Mouse (Mus musculus): ENCODE data around the gene Islr2. TPM values are rescaled to one million over a fixed set of nuclear protein-coding genes. Genes with fewer than 3 reads are reported as not detected.

Islr2 gene
- polyA plus RNA-seq, 1 experiment from 2014 or later = 0.43 TPM

DNA sequence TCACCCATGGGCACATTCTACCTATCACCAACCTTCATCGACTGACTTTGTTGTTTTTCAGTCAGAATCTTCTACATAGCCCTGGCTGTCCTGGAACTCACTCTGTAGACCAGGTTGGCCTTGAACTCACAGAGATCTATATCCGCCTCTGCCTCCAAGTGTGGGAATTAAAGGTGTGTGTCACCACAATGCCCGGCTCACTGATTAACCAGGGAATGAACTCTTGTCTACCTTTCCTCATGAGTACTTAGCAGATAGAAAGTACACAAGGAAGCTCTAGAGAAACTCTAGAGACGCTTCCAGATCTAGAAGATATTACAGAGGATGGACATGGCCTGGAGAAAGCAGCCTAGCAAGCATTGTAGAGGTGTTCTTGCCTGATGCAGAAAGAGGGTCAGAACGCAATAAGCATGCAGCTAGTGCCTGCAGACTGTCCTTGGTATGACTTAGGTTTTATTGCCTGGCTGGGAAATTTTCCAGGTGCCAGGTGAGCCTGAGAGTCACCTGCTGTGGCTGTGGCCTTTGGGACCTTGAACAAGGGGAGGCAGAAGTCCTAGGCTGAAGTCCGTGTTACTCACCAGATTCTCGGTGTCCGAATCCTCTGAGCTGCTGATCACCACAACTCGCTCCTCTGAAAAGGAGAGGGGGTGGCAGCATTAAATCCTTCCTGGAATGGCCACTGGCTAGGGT, 24.8 kb upstream of the Islr2 start:
- ATAC-seq (replicated peaks; ENCODE audit: low FRiP score) (no peak), DNase-seq (ENCODE audit: low spot score) (no peak)
- Histone ChIP-seq H3K4me1 (replicated peaks; ENCODE audit: control insufficient read depth, insufficient read depth, low read length) (peaks cover 4% of the 10 kb centered on the region; the same call in 1 of the 2 replicates), H3K9ac (ENCODE audit: low read depth, low read length) (no peak overlapping the region), H3K36me3 (ENCODE audit: control insufficient read depth, insufficient read depth, low read length) (peaks cover 44% of the 10 kb centered on the region), H3K4me2 (no peak overlapping the region), H3K9me3 (ENCODE audit: control insufficient read depth, low read length) (no peaks in the 10 kb centered on the region), H3K27me3 (replicated peaks; ENCODE audit: control insufficient read depth, insufficient read depth, low read length) (no peaks in the 10 kb centered on the region), H3K4me3 (ENCODE audit: low read depth, low read length) (no peak overlapping the region), H3K27ac (ENCODE audit: low read depth, low read length) (no peak overlapping the region)
- 89% methylated on average over 9 of the region's 9 CpGs for WGBS

DNA sequence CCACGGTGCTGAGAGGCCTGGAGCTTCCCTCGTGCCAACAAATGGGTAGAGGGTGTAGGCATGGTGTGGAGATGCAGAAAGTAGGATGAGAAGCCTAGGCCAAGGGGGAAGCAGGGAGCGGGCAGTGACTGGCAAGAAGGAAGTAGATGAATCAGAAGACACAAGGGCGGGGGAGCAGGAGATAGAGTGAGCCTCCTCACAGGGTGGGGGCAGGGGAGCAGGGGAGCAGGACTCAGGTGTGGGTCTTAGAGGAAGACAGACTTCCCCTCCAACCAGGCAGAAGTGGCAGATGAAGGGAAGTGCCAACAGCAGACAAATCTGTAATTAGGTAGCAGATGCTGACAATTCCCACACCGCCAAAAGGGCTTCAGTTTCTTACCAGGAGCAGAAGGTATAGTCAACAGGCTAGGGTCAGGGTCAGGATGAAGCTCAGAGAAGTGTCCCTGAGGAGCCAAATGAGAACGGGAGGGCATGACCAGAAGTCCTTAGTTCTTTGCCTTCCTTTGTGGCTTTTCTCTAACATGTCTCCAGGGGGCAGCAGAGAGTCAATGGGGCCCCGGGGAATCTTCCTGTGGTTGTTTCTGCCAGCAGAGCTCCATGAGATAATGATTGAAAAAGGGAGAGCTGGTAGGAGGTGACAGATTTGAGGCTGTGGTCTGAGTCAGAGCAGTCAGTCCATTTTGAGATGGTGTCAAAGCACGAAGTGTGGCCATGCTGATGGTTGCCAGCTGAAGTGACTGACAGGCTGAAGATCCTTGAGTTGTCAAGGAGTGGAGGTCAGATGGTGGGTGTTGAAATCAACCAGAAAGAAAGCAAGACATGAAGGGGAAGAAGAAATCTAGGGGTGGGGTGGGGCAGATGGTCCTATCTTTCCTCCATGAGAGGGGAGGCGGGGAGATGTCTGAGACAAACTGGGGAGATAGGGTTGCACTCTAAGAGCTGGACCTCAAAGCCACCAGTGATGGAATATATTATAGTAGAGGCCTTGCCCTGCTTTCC, 22.1 kb upstream of the Islr2 start:
- ATAC-seq (replicated peaks; ENCODE audit: low FRiP score) = no peak

DNA sequence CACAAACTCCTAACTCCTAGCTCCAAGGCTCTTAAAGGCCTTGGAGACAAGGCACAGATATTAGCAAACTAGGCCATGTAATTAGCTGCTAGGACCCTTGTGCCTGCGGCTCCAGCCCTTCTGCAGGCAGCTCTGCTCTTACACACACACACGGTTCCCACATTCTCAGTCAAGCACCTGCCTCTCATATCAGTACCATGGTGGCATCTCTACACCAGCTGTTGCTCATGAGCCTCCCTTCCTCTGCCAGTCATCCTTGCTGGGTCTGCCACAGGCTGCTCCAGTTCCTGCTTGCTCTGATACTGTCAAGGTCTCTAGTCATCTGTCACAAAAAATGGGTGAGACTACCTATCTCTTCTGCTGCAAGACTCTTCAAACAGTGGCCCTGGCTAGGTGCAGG, 20.2 kb upstream of the Islr2 start:
- peaks cover 4% of the 10 kb centered on the region; the same call in 1 of the 2 replicates for H3K4me1 ChIP-seq (replicated peaks; ENCODE audit: control insufficient read depth, insufficient read depth, low read length)
- no peak overlapping the region for H3K27ac ChIP-seq (ENCODE audit: low read depth, low read length)
- no peaks in the 10 kb centered on the region for H3K9me3 ChIP-seq (ENCODE audit: control insufficient read depth, low read length)
- WGBS = 86% methylated on average over 2 of the region's 2 CpGs
- no peak for ATAC-seq (replicated peaks; ENCODE audit: low FRiP score)
- peaks cover 35% of the 10 kb centered on the region for H3K36me3 ChIP-seq (ENCODE audit: control insufficient read depth, insufficient read depth, low read length)
- no peak overlapping the region for H3K4me3 ChIP-seq (ENCODE audit: low read depth, low read length)
- no peak overlapping the region for H3K4me2 ChIP-seq
- DNase-seq (ENCODE audit: low spot score) = no peak
- H3K27me3 ChIP-seq (replicated peaks; ENCODE audit: control insufficient read depth, insufficient read depth, low read length) = no peaks in the 10 kb centered on the region
- no peak overlapping the region for H3K9ac ChIP-seq (ENCODE audit: low read depth, low read length)

More for the DNA sequence above, 22.1 kb upstream of the Islr2 start:
- H3K4me2 ChIP-seq = no peak overlapping the region
- peaks cover 46% of the 10 kb centered on the region for H3K36me3 ChIP-seq (ENCODE audit: control insufficient read depth, insufficient read depth, low read length)
- H3K4me1 ChIP-seq (replicated peaks; ENCODE audit: control insufficient read depth, insufficient read depth, low read length) = peaks cover 4% of the 10 kb centered on the region; the same call in 1 of the 2 replicates
- peak; percentile 58 for DNase-seq (ENCODE audit: low spot score)
- no peak overlapping the region for H3K27ac ChIP-seq (ENCODE audit: low read depth, low read length)
- no peaks in the 10 kb centered on the region for H3K27me3 ChIP-seq (replicated peaks; ENCODE audit: control insufficient read depth, insufficient read depth, low read length)
- no peak overlapping the region for H3K4me3 ChIP-seq (ENCODE audit: low read depth, low read length)
- H3K9me3 ChIP-seq (ENCODE audit: control insufficient read depth, low read length) = no peaks in the 10 kb centered on the region
- 51% methylated on average over 9 of the region's 9 CpGs for WGBS
- H3K9ac ChIP-seq (ENCODE audit: low read depth, low read length) = no peak overlapping the region

DNA sequence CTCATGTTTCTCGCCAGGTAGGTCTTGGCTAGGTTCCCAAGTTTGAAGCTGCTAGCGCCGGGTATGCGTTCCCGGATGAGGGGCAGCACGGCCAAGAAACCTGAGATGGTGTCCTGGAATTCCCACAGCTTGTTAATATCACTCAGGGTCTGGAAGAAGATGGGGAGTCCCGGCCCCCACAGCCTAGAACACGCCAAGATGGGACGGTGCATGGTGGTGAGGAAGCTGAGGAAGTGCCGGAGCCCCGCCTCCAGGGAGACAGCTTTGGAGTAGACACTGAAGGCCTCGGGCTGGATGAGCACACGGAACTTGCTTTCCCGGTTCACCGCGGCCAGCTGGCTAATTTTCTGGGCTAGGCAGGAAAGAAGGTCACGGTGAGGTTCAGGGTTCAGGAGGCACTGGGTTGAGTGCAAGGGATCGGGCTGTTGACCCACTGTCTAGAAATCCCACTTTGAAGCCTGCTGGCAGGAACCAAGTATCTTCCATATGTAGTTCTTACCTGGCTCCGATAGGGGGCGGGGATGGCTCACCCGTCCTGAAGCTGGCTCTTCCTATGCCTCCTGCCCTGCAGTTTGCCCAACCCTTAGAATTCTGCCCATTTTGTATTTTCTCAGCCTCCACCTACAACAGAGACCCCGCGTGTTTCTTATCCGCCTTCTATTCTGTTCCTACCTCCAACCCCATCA, 16.2 kb upstream of the Islr2 start:
- no peaks in the 10 kb centered on the region for H3K27me3 ChIP-seq (replicated peaks; ENCODE audit: control insufficient read depth, insufficient read depth, low read length)
- ATAC-seq (replicated peaks; ENCODE audit: low FRiP score) (no peak), DNase-seq (ENCODE audit: low spot score) (no peak)
- peaks cover 11% of the 10 kb centered on the region; the same call in 1 of the 2 replicates for H3K36me3 ChIP-seq (ENCODE audit: control insufficient read depth, insufficient read depth, low read length)
- H3K4me3 ChIP-seq (ENCODE audit: low read depth, low read length) = no peak overlapping the region
- WGBS = 75% methylated on average over 24 of the region's 24 CpGs
- H3K4me1 ChIP-seq (replicated peaks; ENCODE audit: control insufficient read depth, insufficient read depth, low read length) = no peaks in the 10 kb centered on the region
- H3K27ac ChIP-seq (ENCODE audit: low read depth, low read length) = no peak overlapping the region
- H3K9me3 ChIP-seq (ENCODE audit: control insufficient read depth, low read length) = no peaks in the 10 kb centered on the region
- H3K4me2 ChIP-seq = no peak overlapping the region
- H3K9ac ChIP-seq (ENCODE audit: low read depth, low read length) = no peak overlapping the region

DNA sequence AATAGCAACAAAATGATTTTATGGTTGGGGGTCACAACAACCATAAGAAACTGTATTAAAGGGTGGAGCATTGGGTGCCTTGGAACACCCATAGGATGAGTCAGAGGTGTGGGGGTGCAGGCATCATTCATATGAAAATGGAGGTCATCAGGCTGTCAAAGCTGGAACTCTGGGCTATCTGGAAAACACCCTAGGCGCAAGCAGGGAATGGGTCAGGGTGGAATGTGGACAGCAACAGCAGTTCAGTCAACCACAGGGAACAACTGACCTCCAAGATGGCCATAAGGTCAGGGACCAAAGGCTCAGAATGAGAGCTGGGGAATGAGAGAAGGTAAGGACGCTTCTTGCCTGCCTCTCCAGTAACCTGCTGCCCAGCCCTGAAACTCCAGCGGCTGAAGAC, 14.4 kb upstream of the Islr2 start:
- DNase-seq (ENCODE audit: low spot score) (no peak), ATAC-seq (replicated peaks; ENCODE audit: low FRiP score) (no peak)
- Histone ChIP-seq H3K4me3 (ENCODE audit: low read depth, low read length) (no peak overlapping the region), H3K4me2 (no peak overlapping the region), H3K4me1 (replicated peaks; ENCODE audit: control insufficient read depth, insufficient read depth, low read length) (peaks cover 16% of the 10 kb centered on the region), H3K9me3 (ENCODE audit: control insufficient read depth, low read length) (no peaks in the 10 kb centered on the region), H3K27ac (ENCODE audit: low read depth, low read length) (no peak overlapping the region), H3K27me3 (replicated peaks; ENCODE audit: control insufficient read depth, insufficient read depth, low read length) (no peaks in the 10 kb centered on the region), H3K9ac (ENCODE audit: low read depth, low read length) (no peak overlapping the region), H3K36me3 (ENCODE audit: control insufficient read depth, insufficient read depth, low read length) (peaks cover 11% of the 10 kb centered on the region; the same call in 1 of the 2 replicates)
- 82% methylated on average over 3 of the region's 3 CpGs for WGBS

DNA sequence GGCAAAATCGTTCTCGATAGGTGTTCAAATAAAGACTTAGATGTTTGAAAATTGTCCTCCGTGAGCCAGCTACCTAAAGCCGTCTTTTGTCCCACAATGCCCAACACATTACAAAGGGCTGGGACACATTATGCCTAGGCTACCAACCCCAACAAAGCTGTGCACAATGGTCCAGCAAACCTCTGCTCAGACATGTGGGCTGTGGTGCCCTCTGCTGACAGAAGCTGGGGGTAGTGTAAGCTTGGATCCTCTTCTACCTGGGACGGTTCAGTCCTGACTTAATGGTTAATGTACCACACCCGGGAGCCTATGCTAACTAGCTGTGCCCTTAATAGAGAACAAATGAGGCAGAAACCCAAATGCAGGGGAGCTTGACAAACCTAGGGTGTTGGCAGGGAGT, 12.3 kb upstream of the Islr2 start:
- peaks cover 18% of the 10 kb centered on the region for H3K4me1 ChIP-seq (replicated peaks; ENCODE audit: control insufficient read depth, insufficient read depth, low read length)
- DNase-seq (ENCODE audit: low spot score) = no peak

DNA sequence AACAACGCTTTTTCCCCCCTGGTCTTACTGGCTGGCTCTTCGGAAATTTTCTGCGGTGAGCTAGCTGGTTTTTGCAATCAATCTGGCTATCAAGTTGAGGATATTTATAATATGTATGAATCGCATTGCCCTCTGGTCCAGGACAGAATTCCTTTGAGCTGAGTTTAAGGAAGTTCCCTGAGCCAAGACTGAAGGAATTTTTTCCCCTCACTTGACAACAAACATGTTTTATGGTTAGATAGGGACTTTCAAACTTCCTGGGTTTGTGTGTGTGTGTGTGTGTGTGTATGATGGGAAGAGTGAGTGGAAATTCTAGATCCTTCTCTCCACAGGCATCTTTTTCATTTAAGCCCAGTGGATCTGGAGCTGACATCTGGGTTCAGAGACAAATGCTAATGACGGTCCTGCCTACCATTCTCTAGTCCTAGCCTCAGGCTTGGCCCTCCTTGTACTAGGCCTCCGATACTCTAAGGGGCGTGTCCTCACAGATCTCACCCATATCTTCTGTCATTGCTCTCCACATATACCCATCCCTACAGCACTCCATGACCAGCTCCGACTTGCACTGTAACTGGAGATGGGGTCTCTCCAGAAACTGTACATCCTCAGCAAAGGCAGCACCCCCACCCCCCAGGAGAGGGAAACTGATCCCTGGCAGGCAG, 10.5 kb upstream of the Islr2 start:
- ATAC-seq (replicated peaks; ENCODE audit: low FRiP score) (peak; percentile 74), DNase-seq (ENCODE audit: low spot score) (no peak)
- WGBS = 41% methylated on average over 8 of the region's 8 CpGs
- no peaks in the 10 kb centered on the region for H3K9me3 ChIP-seq (ENCODE audit: control insufficient read depth, low read length)
- H3K4me2 ChIP-seq = peak overlapping the region; percentile 46
- no peak overlapping the region for H3K4me3 ChIP-seq (ENCODE audit: low read depth, low read length)
- H3K36me3 ChIP-seq (ENCODE audit: control insufficient read depth, insufficient read depth, low read length) = no peaks in the 10 kb centered on the region
- peaks cover 18% of the 10 kb centered on the region for H3K4me1 ChIP-seq (replicated peaks; ENCODE audit: control insufficient read depth, insufficient read depth, low read length)
- H3K9ac ChIP-seq (ENCODE audit: low read depth, low read length) = no peak overlapping the region
- H3K27me3 ChIP-seq (replicated peaks; ENCODE audit: control insufficient read depth, insufficient read depth, low read length) = peaks cover 3% of the 10 kb centered on the region; the same call in 1 of the 2 replicates
- H3K27ac ChIP-seq (ENCODE audit: low read depth, low read length) = peak overlapping the region; percentile 56

More for the DNA sequence above, 12.3 kb upstream of the Islr2 start:
- Histone ChIP-seq H3K27ac (ENCODE audit: low read depth, low read length) (no peak overlapping the region), H3K4me2 (no peak overlapping the region), H3K4me3 (ENCODE audit: low read depth, low read length) (no peak overlapping the region), H3K9ac (ENCODE audit: low read depth, low read length) (no peak overlapping the region), H3K27me3 (replicated peaks; ENCODE audit: control insufficient read depth, insufficient read depth, low read length) (peaks cover 3% of the 10 kb centered on the region; the same call in 1 of the 2 replicates), H3K36me3 (ENCODE audit: control insufficient read depth, insufficient read depth, low read length) (0 out of 2 replicates have a peak, but pooled peaks cover 4% of the 10 kb centered on the region), H3K9me3 (ENCODE audit: control insufficient read depth, low read length) (no peaks in the 10 kb centered on the region)
- 58% methylated on average over 6 of the region's 6 CpGs for WGBS
- no peak for ATAC-seq (replicated peaks; ENCODE audit: low FRiP score)

DNA sequence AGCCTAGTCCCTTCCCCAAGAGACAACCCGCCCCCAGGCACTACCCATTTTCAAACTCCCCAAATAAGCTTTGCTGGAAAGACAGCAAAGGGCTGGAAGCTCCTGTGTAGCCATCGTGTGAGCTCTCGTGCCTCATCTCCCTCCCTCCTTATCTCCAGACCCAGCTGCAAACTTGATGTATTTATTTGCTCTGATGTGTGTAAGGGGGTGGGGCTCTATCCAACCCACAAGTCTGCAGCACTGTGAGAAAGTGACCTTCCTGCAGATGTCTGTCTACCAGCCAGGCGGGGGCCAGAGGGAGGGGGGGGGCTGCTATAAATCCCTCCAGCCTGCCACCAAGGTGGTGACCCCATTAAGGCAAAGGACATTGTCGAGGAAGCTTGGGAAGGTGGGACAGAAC, 9.7 kb upstream of the Islr2 start:
- Histone ChIP-seq H3K27ac (ENCODE audit: low read depth, low read length) (peak overlapping the region; percentile 56; the same call in 1 of the 2 replicates), H3K4me2 (peak overlapping the region; percentile 46)
- 6% methylated on average over 5 of the region's 5 CpGs for WGBS

More for the DNA sequence above, 9.7 kb upstream of the Islr2 start:
- Histone ChIP-seq H3K27me3 (replicated peaks; ENCODE audit: control insufficient read depth, insufficient read depth, low read length) (peaks cover 3% of the 10 kb centered on the region; the same call in 1 of the 2 replicates), H3K4me3 (ENCODE audit: low read depth, low read length) (no peak overlapping the region), H3K36me3 (ENCODE audit: control insufficient read depth, insufficient read depth, low read length) (no peaks in the 10 kb centered on the region), H3K9me3 (ENCODE audit: control insufficient read depth, low read length) (no peaks in the 10 kb centered on the region), H3K4me1 (replicated peaks; ENCODE audit: control insufficient read depth, insufficient read depth, low read length) (peaks cover 18% of the 10 kb centered on the region), H3K9ac (ENCODE audit: low read depth, low read length) (no peak overlapping the region)
- ATAC-seq (replicated peaks; ENCODE audit: low FRiP score) = peak; percentile 94
- no peak for DNase-seq (ENCODE audit: low spot score)
